Mouse (Mus musculus) midbrain, embryonic 13.5 days (tissue): ENCODE measurements at regions not wholly inside any gene's neighbourhood (a gene's known extent, or its start where the extent isn't known, plus 50 kb on each side); places are given as distances from the start of the nearest gene placed in this dataset.

Experiments
- ATAC-seq: fragments of 200-750 bp; cut with Nextera tagmentation; 2 replicates; pipeline ENCODE4 v1.8.0; 2017; ENCODE audit warnings: mild to moderate bottlenecking, moderate TSS enrichment, moderate library complexity
- H3K27ac ChIP-seq: fragments of 300-500 bp; sonication (generic); 2 replicates; pipeline ENCODE4 v1.5.1; 2015; ENCODE audit warnings: inconsistent platforms, mild to moderate bottlenecking, moderate library complexity
- H3K27me3 ChIP-seq: fragments of 300-500 bp; sonication (generic); 2 replicates; pipeline ENCODE4 v1.6.1; 2015; ENCODE audit warnings: mild to moderate bottlenecking, inconsistent platforms
- H3K36me3 ChIP-seq: fragments of 300-500 bp; sonication (generic); 2 replicates; pipeline ENCODE4 v1.6.1; 2015; ENCODE audit warnings: mild to moderate bottlenecking, inconsistent platforms
- H3K4me1 ChIP-seq: fragments of 300-500 bp; sonication (generic); replicated peaks from 2 replicates; pipeline ENCODE4 v1.6.1; 2015; ENCODE audit warnings: inconsistent platforms
- H3K4me2 ChIP-seq: fragments of 300-500 bp; sonication (generic); replicated peaks from 2 replicates; pipeline ENCODE4 v1.6.1; 2015; ENCODE audit warnings: moderate library complexity, mild to moderate bottlenecking, inconsistent platforms
- H3K4me3 ChIP-seq: fragments of 300-500 bp; sonication (generic); replicated peaks from 2 replicates; pipeline ENCODE4 v1.5.1; 2015; ENCODE audit warnings: mild to moderate bottlenecking, inconsistent platforms
- H3K9ac ChIP-seq: fragments of 300-500 bp; sonication (generic); replicated peaks from 2 replicates; pipeline ENCODE4 v1.6.1; 2015; ENCODE audit warnings: mild to moderate bottlenecking, inconsistent platforms
- H3K9me3 ChIP-seq: fragments of 300-500 bp; sonication (generic); 2 replicates; pipeline ENCODE4 v1.6.1; 2016; ENCODE audit warnings: mild to moderate bottlenecking, inconsistent platforms
- WGBS: fragments of 180-500 bp; shearing (Covaris S2); methylation state at CpG from one replicate; pipeline ENCODE4 v1.1.7; 2015; 5-methylcytosine and 5-hydroxymethylcytosine counted together

GRCm38 (mm10) chr5:83890619-83891185 is 526.5 kb downstream of the Epha5 start:
- Histone ChIP-seq H3K27ac (no peak overlapping the region), H3K4me1 (no peaks in the 10 kb centered on the region), H3K36me3 (no peaks in the 10 kb centered on the region), H3K4me3 (no peak overlapping the region), H3K9me3 (no peaks in the 10 kb centered on the region), H3K27me3 (no peaks in the 10 kb centered on the region), H3K4me2 (no peak overlapping the region), H3K9ac (no peak overlapping the region)
- 76% methylated on average over 2 of the region's 2 CpGs for WGBS
- no peak for ATAC-seq

- WGBS: 18% methylated on average over 1 of the region's 1 CpGs
- Histone ChIP-seq H3K27me3 (no peaks in the 10 kb centered on the region), H3K4me1 (no peaks in the 10 kb centered on the region), H3K27ac (no peak overlapping the region), H3K9ac (no peak overlapping the region), H3K36me3 (no peaks in the 10 kb centered on the region), H3K4me2 (no peak overlapping the region), H3K4me3 (no peak overlapping the region), H3K9me3 (no peaks in the 10 kb centered on the region)
- ATAC-seq: no peak
Measured at GRCm38 (mm10) chr5:83872052-83872451, 517.1 kb upstream of the Tecrl start.

- no peak for ATAC-seq
- H3K9me3 ChIP-seq: no peaks in the 10 kb centered on the region
- no peaks in the 10 kb centered on the region for H3K36me3 ChIP-seq
- H3K4me1 ChIP-seq: no peaks in the 10 kb centered on the region
- H3K4me2 ChIP-seq: no peak overlapping the region
- H3K9ac ChIP-seq: no peak overlapping the region
- no peaks in the 10 kb centered on the region for H3K27me3 ChIP-seq
- no peak overlapping the region for H3K27ac ChIP-seq
- 70% methylated on average over 4 of the region's 4 CpGs for WGBS
- H3K4me3 ChIP-seq: no peak overlapping the region
Measured at GRCm38 (mm10) chr5:83868359-83868758, 513.4 kb upstream of the Tecrl start.

- H3K9ac ChIP-seq: no peak overlapping the region
- no peak overlapping the region for H3K4me3 ChIP-seq
- no peak for ATAC-seq
- H3K27me3 ChIP-seq: no peaks in the 10 kb centered on the region
- no peaks in the 10 kb centered on the region for H3K4me1 ChIP-seq
- H3K36me3 ChIP-seq: no peaks in the 10 kb centered on the region
- H3K9me3 ChIP-seq: no peaks in the 10 kb centered on the region
- no peak overlapping the region for H3K4me2 ChIP-seq
- no peak overlapping the region for H3K27ac ChIP-seq
Measured at GRCm38 (mm10) chr5:83861674-83862073, 506.7 kb upstream of the Tecrl start.

GRCm38 (mm10) chr5:83852022-83852421 is 497.0 kb upstream of the Tecrl start:
- Histone ChIP-seq H3K9ac (no peak overlapping the region), H3K27ac (no peak overlapping the region), H3K4me1 (no peaks in the 10 kb centered on the region), H3K27me3 (no peaks in the 10 kb centered on the region), H3K9me3 (no peaks in the 10 kb centered on the region), H3K4me2 (no peak overlapping the region), H3K4me3 (no peak overlapping the region), H3K36me3 (no peaks in the 10 kb centered on the region)
- WGBS: 84% methylated on average over 4 of the region's 4 CpGs
- no peak for ATAC-seq

GRCm38 (mm10) chr5:83826561-83826960 is 471.6 kb upstream of the Tecrl start:
- no peaks in the 10 kb centered on the region for H3K4me1 ChIP-seq
- no peaks in the 10 kb centered on the region for H3K27me3 ChIP-seq
- WGBS: 92% methylated on average over 2 of the region's 2 CpGs
- no peak for ATAC-seq
- no peaks in the 10 kb centered on the region for H3K9me3 ChIP-seq
- H3K27ac ChIP-seq: no peak overlapping the region
- H3K4me2 ChIP-seq: no peak overlapping the region
- no peaks in the 10 kb centered on the region for H3K36me3 ChIP-seq
- H3K4me3 ChIP-seq: no peak overlapping the region
- no peak overlapping the region for H3K9ac ChIP-seq

GRCm38 (mm10) chr5:83824838-83825466 is 470.0 kb upstream of the Tecrl start:
- Histone ChIP-seq H3K4me3 (no peak overlapping the region), H3K4me2 (no peak overlapping the region), H3K9ac (no peak overlapping the region), H3K27me3 (no peaks in the 10 kb centered on the region), H3K36me3 (no peaks in the 10 kb centered on the region), H3K9me3 (no peaks in the 10 kb centered on the region), H3K27ac (no peak overlapping the region), H3K4me1 (no peaks in the 10 kb centered on the region)
- 90% methylated on average over 2 of the region's 2 CpGs for WGBS
- ATAC-seq: no peak

GRCm38 (mm10) chr5:83811309-83811708 is 456.3 kb upstream of the Tecrl start:
- H3K9me3 ChIP-seq: no peaks in the 10 kb centered on the region
- no peak for ATAC-seq
- H3K27ac ChIP-seq: no peak overlapping the region
- no peaks in the 10 kb centered on the region for H3K36me3 ChIP-seq
- H3K9ac ChIP-seq: no peak overlapping the region
- no peak overlapping the region for H3K4me3 ChIP-seq
- H3K27me3 ChIP-seq: no peaks in the 10 kb centered on the region
- 81% methylated on average over 2 of the region's 2 CpGs for WGBS
- no peaks in the 10 kb centered on the region for H3K4me1 ChIP-seq
- H3K4me2 ChIP-seq: no peak overlapping the region

- no peak overlapping the region for H3K4me3 ChIP-seq
- no peaks in the 10 kb centered on the region for H3K4me1 ChIP-seq
- H3K9me3 ChIP-seq: no peaks in the 10 kb centered on the region
- no peak for ATAC-seq
- WGBS: 71% methylated on average over 3 of the region's 3 CpGs
- no peak overlapping the region for H3K4me2 ChIP-seq
- H3K36me3 ChIP-seq: no peaks in the 10 kb centered on the region
- no peak overlapping the region for H3K9ac ChIP-seq
- no peaks in the 10 kb centered on the region for H3K27me3 ChIP-seq
- no peak overlapping the region for H3K27ac ChIP-seq
Measured at GRCm38 (mm10) chr5:83800028-83800427, 445.0 kb upstream of the Tecrl start.

- no peak overlapping the region for H3K27ac ChIP-seq
- ATAC-seq: 0 out of 2 replicates have a peak, but pooled peaks have one; percentile 27
Measured at GRCm38 (mm10) chr5:83780419-83780818, 425.4 kb upstream of the Tecrl start.

GRCm38 (mm10) chr5:83778310-83778972 is 423.4 kb upstream of the Tecrl start:
- WGBS: 26% methylated on average over 3 of the region's 3 CpGs
- no peak; the same call in 1 of the 2 replicates for ATAC-seq
- no peak overlapping the region for H3K27ac ChIP-seq

More at GRCm38 (mm10) chr5:83780419-83780818, 425.4 kb upstream of the Tecrl start:
- H3K4me3 ChIP-seq: no peak overlapping the region
- H3K27me3 ChIP-seq: no peaks in the 10 kb centered on the region
- WGBS: 15% methylated on average over 1 of the region's 1 CpGs
- no peak overlapping the region for H3K4me2 ChIP-seq
- H3K9ac ChIP-seq: no peak overlapping the region
- no peaks in the 10 kb centered on the region for H3K36me3 ChIP-seq
- H3K9me3 ChIP-seq: no peaks in the 10 kb centered on the region
- H3K4me1 ChIP-seq: no peaks in the 10 kb centered on the region

GRCm38 (mm10) chr5:83741913-83742312 is 386.9 kb upstream of the Tecrl start:
- Histone ChIP-seq H3K4me1 (no peaks in the 10 kb centered on the region), H3K4me3 (no peak overlapping the region), H3K9me3 (no peaks in the 10 kb centered on the region), H3K4me2 (no peak overlapping the region), H3K27ac (no peak overlapping the region), H3K9ac (no peak overlapping the region), H3K36me3 (no peaks in the 10 kb centered on the region), H3K27me3 (no peaks in the 10 kb centered on the region)
- no peak for ATAC-seq
- 88% methylated on average over 3 of the region's 3 CpGs for WGBS

More at GRCm38 (mm10) chr5:83778310-83778972, 423.4 kb upstream of the Tecrl start:
- no peak overlapping the region for H3K4me2 ChIP-seq
- no peaks in the 10 kb centered on the region for H3K9me3 ChIP-seq
- no peak overlapping the region for H3K9ac ChIP-seq
- no peaks in the 10 kb centered on the region for H3K27me3 ChIP-seq
- no peak overlapping the region for H3K4me3 ChIP-seq
- H3K36me3 ChIP-seq: no peaks in the 10 kb centered on the region
- no peaks in the 10 kb centered on the region for H3K4me1 ChIP-seq
